Mouse (Mus musculus) liver, postnatal 0 days (tissue): ENCODE data around the gene Fosl2.

Experiments
- CTCF ChIP-seq: sonication (generic); IDR thresholded peaks from 2 replicates; pipeline ENCODE4 v1.5.1; 2016; ENCODE audit warnings: antibody characterized with exemption, low read depth
- EP300 ChIP-seq: IDR thresholded peaks from 2 replicates; pipeline ENCODE4 v1.6.1; 2016; ENCODE audit warnings: antibody characterized with exemption, low read depth, mild to moderate bottlenecking

- no peak for TF ChIP-seq EP300
- no peak for TF ChIP-seq CTCF
These were observed 7.9 kb downstream of the Fosl2 start for GRCm38 (mm10) chr5:32143433-32143970.
